Mouse (Mus musculus) neural tube, embryonic 11.5 days (tissue): ENCODE measurements around the gene Gcnt1. TPM values are rescaled to one million over a fixed set of nuclear protein-coding genes. Genes with fewer than 3 reads are reported as not detected.

Source experiments
- ATAC-seq: fragments of 200-750 bp; cut with Nextera tagmentation; 2 replicates; pipeline ENCODE4 v1.8.0; 2017; ENCODE audit warnings: moderate number of reproducible peaks, mild to moderate bottlenecking, moderate TSS enrichment, moderate library complexity; ENCODE audit not compliant: insufficient read depth, low FRiP score, low TSS enrichment
- DNase-seq: peaks from one replicate; pipeline ENCODE4 v3.0.0-alpha.2; 2015; ENCODE audit warnings: low spot score
- H3K27ac ChIP-seq: fragments of 300-500 bp; sonication (generic); 2 replicates; pipeline ENCODE4 v1.5.1; 2014; ENCODE audit warnings: low read depth, mild to moderate bottlenecking, low read length
- H3K27me3 ChIP-seq: fragments of 300-500 bp; sonication (generic); 2 replicates; pipeline ENCODE4 v1.6.1; 2014; ENCODE audit warnings: mild to moderate bottlenecking, low read length, mixed read lengths; ENCODE audit not compliant: control insufficient read depth, insufficient read depth
- H3K36me3 ChIP-seq: fragments of 300-500 bp; sonication (generic); 2 replicates; pipeline ENCODE4 v1.6.1; 2014; ENCODE audit warnings: mild to moderate bottlenecking, low read length, moderate library complexity, mixed read lengths; ENCODE audit not compliant: control insufficient read depth, insufficient read depth
- H3K4me1 ChIP-seq: fragments of 300-500 bp; sonication (generic); 2 replicates; pipeline ENCODE4 v1.6.1; 2014; ENCODE audit warnings: low read length, mixed read lengths; ENCODE audit not compliant: control insufficient read depth, insufficient read depth
- H3K4me2 ChIP-seq: fragments of 300-500 bp; sonication (generic); 2 replicates; pipeline ENCODE4 v1.6.1; 2014; ENCODE audit warnings: low read depth, mild to moderate bottlenecking, moderate library complexity
- H3K4me3 ChIP-seq: fragments of 300-500 bp; sonication (generic); 2 replicates; pipeline ENCODE4 v1.5.1; 2014; ENCODE audit warnings: low read depth, low read length
- H3K9ac ChIP-seq: fragments of 300-500 bp; sonication (generic); 2 replicates; pipeline ENCODE4 v1.6.1; 2014; ENCODE audit warnings: mild to moderate bottlenecking, low read length
- H3K9me3 ChIP-seq: fragments of 300-500 bp; sonication (generic); 2 replicates; pipeline ENCODE4 v1.6.1; 2016; ENCODE audit warnings: low read length; ENCODE audit not compliant: control insufficient read depth
- WGBS: fragments of 180-500 bp; shearing (Covaris S2); extraction: QIAGEN DNeasy Blood & Tissue Kit; methylation state at CpG from one replicate; pipeline ENCODE4 v1.1.7; 2014; 5-methylcytosine and 5-hydroxymethylcytosine counted together
- polyA plus RNA-seq: library from polyadenylated mRNA; unstranded; fragments of >200 nt; fragmentation: Nextera tagmentation; extraction: Ambion mirVana; gene quantifications from 2 replicates; pipeline ENCODE4 v1.2.1, GENCODE M21; 2014

The Gcnt1 gene
- polyA plus RNA-seq, 1 experiment from 2014 or later = 9.6 TPM

GRCm38 (mm10) chr19:17382807-17383397, 10.3 kb upstream of the Gcnt1 start:
- Histone ChIP-seq H3K9ac (no peak overlapping the region), H3K27ac (no peak overlapping the region), H3K4me3 (no peak overlapping the region), H3K4me2 (no peak overlapping the region), H3K36me3 (no peaks in the 10 kb centered on the region), H3K4me1 (no peaks in the 10 kb centered on the region), H3K9me3 (no peaks in the 10 kb centered on the region), H3K27me3 (no peaks in the 10 kb centered on the region)
- no peak for DNase-seq
- ATAC-seq = no peak
- 86% methylated on average over 6 of the region's 6 CpGs for WGBS

- no peak for ATAC-seq
- DNase-seq = no peak
- Histone ChIP-seq H3K27ac (no peak overlapping the region), H3K9me3 (no peaks in the 10 kb centered on the region), H3K9ac (no peak overlapping the region), H3K27me3 (no peaks in the 10 kb centered on the region), H3K4me3 (no peak overlapping the region), H3K36me3 (no peaks in the 10 kb centered on the region), H3K4me2 (no peak overlapping the region), H3K4me1 (no peaks in the 10 kb centered on the region)
- 79% methylated on average over 7 of the region's 7 CpGs for WGBS
Measured at GRCm38 (mm10) chr19:17380549-17380948, 7.9 kb upstream of the Gcnt1 start.

GRCm38 (mm10) chr19:17378845-17379244, 6.2 kb upstream of the Gcnt1 start:
- H3K4me2 ChIP-seq = no peak overlapping the region

GRCm38 (mm10) chr19:17369581-17369980, 3.1 kb downstream of the Gcnt1 start:
- Histone ChIP-seq H3K4me1 (no peaks in the 10 kb centered on the region), H3K9me3 (no peaks in the 10 kb centered on the region), H3K27ac (no peak overlapping the region), H3K4me3 (no peak overlapping the region), H3K4me2 (no peak overlapping the region), H3K36me3 (no peaks in the 10 kb centered on the region), H3K9ac (no peak overlapping the region), H3K27me3 (no peaks in the 10 kb centered on the region)
- 66% methylated on average over 7 of the region's 7 CpGs for WGBS
- ATAC-seq (no peak), DNase-seq (no peak)

More at GRCm38 (mm10) chr19:17378845-17379244, 6.2 kb upstream of the Gcnt1 start:
- Histone ChIP-seq H3K4me1 (no peaks in the 10 kb centered on the region), H3K27ac (no peak overlapping the region), H3K9me3 (no peaks in the 10 kb centered on the region), H3K4me3 (no peak overlapping the region), H3K36me3 (no peaks in the 10 kb centered on the region), H3K27me3 (no peaks in the 10 kb centered on the region), H3K9ac (no peak overlapping the region)
- ATAC-seq = no peak
- DNase-seq = no peak

GRCm38 (mm10) chr19:17368557-17368956, 4.1 kb downstream of the Gcnt1 start:
- Histone ChIP-seq H3K4me3 (no peak overlapping the region), H3K4me1 (no peaks in the 10 kb centered on the region), H3K4me2 (no peak overlapping the region), H3K27ac (no peak overlapping the region), H3K9ac (no peak overlapping the region), H3K27me3 (no peaks in the 10 kb centered on the region), H3K9me3 (no peaks in the 10 kb centered on the region), H3K36me3 (no peaks in the 10 kb centered on the region)
- no peak for ATAC-seq
- DNase-seq = no peak
- 90% methylated on average over 9 of the region's 9 CpGs for WGBS

- ATAC-seq (no peak), DNase-seq (no peak)
- no peaks in the 10 kb centered on the region for H3K36me3 ChIP-seq
- no peak overlapping the region for H3K4me2 ChIP-seq
- H3K9me3 ChIP-seq = no peaks in the 10 kb centered on the region
- H3K27ac ChIP-seq = no peak overlapping the region
- no peaks in the 10 kb centered on the region for H3K27me3 ChIP-seq
- no peaks in the 10 kb centered on the region for H3K4me1 ChIP-seq
- H3K9ac ChIP-seq = no peak overlapping the region
- no peak overlapping the region for H3K4me3 ChIP-seq
- 94% methylated on average over 8 of the region's 8 CpGs for WGBS
Measured at GRCm38 (mm10) chr19:17366364-17367090, 6.1 kb downstream of the Gcnt1 start.

- no peak overlapping the region for H3K9ac ChIP-seq
- no peak overlapping the region for H3K4me2 ChIP-seq
- no peaks in the 10 kb centered on the region for H3K36me3 ChIP-seq
- no peak overlapping the region for H3K27ac ChIP-seq
- H3K4me3 ChIP-seq = no peak overlapping the region
- no peaks in the 10 kb centered on the region for H3K27me3 ChIP-seq
- H3K9me3 ChIP-seq = no peaks in the 10 kb centered on the region
- no peaks in the 10 kb centered on the region for H3K4me1 ChIP-seq
- 53% methylated on average over 3 of the region's 3 CpGs for WGBS
- DNase-seq (no peak), ATAC-seq (no peak)
Measured at GRCm38 (mm10) chr19:17364741-17365140, 7.9 kb downstream of the Gcnt1 start.

- Histone ChIP-seq H3K27ac (no peak overlapping the region), H3K4me1 (no peaks in the 10 kb centered on the region), H3K4me2 (no peak overlapping the region), H3K9ac (no peak overlapping the region), H3K9me3 (no peaks in the 10 kb centered on the region), H3K36me3 (no peaks in the 10 kb centered on the region), H3K4me3 (no peak overlapping the region), H3K27me3 (no peaks in the 10 kb centered on the region)
- DNase-seq (no peak), ATAC-seq (no peak)
- WGBS = 88% methylated on average over 2 of the region's 2 CpGs
Measured at GRCm38 (mm10) chr19:17361181-17361580, 11.5 kb downstream of the Gcnt1 start.

- no peak overlapping the region for H3K27ac ChIP-seq
- H3K36me3 ChIP-seq = no peaks in the 10 kb centered on the region
- no peaks in the 10 kb centered on the region; the same call in 1 of the 2 replicates for H3K27me3 ChIP-seq
- no peaks in the 10 kb centered on the region for H3K9me3 ChIP-seq
- no peak overlapping the region for H3K4me3 ChIP-seq
- no peak overlapping the region for H3K9ac ChIP-seq
- no peak for ATAC-seq
- no peak overlapping the region for H3K4me2 ChIP-seq
- no peaks in the 10 kb centered on the region for H3K4me1 ChIP-seq
- WGBS = 80% methylated on average over 14 of the region's 14 CpGs
- no peak for DNase-seq
Measured at GRCm38 (mm10) chr19:17359315-17359890, 13.2 kb downstream of the Gcnt1 start.
